Mouse (Mus musculus) cerebellum, postnatal 25 days (tissue): ENCODE measurements around the gene Cspg4.
"Not testable (repeated sequence)": the region's sequence is repeated elsewhere in the genome, so short reads cannot be mapped to it uniquely, and the experiment has no call there.

ENCODE experiments used
- DNase-seq, 2 experiments: peaks; one replicate each; pipeline ENCODE4 v3.0.0; 2021; ENCODE audit warnings: mixed read lengths in 2 of 2

Gene Cspg4

GRCm38 (mm10) chr9:56893313-56893712 lies 28.5 kb downstream of the Cspg4 start:
- no peak for DNase-seq

GRCm38 (mm10) chr9:56894006-56894405 lies 29.2 kb downstream of the Cspg4 start:
- peak in 1 of 2 experiments; percentile 34 for DNase-seq

GRCm38 (mm10) chr9:56896779-56897178 lies 31.9 kb downstream of the Cspg4 start:
- DNase-seq = no peak

- no peak for DNase-seq
Observed at GRCm38 (mm10) chr9:56899409-56899808, 34.6 kb downstream of the Cspg4 start.

- no peak for DNase-seq
Observed at GRCm38 (mm10) chr9:56900060-56900459, 35.2 kb downstream of the Cspg4 start.

GRCm38 (mm10) chr9:56900571-56900970 lies 35.7 kb downstream of the Cspg4 start:
- DNase-seq = no peak

GRCm38 (mm10) chr9:56901187-56901586 lies 36.4 kb downstream of the Cspg4 start:
- DNase-seq = no peak

- no peak for DNase-seq
Observed at GRCm38 (mm10) chr9:56903662-56904061, 38.8 kb downstream of the Cspg4 start.

- DNase-seq = no peak
Observed at GRCm38 (mm10) chr9:56907549-56907948, 42.7 kb downstream of the Cspg4 start.

GRCm38 (mm10) chr9:56909991-56910390 lies 45.2 kb downstream of the Cspg4 start:
- not testable (repeated sequence) for DNase-seq

GRCm38 (mm10) chr9:56911017-56911416 lies 46.2 kb downstream of the Cspg4 start:
- DNase-seq = peak in 1 of 2 experiments; percentile 1

- no peak for DNase-seq
Observed at GRCm38 (mm10) chr9:56913991-56914390, 49.2 kb downstream of the Cspg4 start.

GRCm38 (mm10) chr9:56915116-56915515 lies 50.3 kb downstream of the Cspg4 start:
- no peak for DNase-seq

- DNase-seq = no peak
Observed at GRCm38 (mm10) chr9:56915695-56916410, 51.0 kb downstream of the Cspg4 start.

- DNase-seq = no peak
Observed at GRCm38 (mm10) chr9:56917131-56917530, 52.3 kb downstream of the Cspg4 start.

- DNase-seq = peak; percentile 45 to 62
Observed at GRCm38 (mm10) chr9:56918466-56918865, 53.6 kb downstream of the Cspg4 start.

- no peak for DNase-seq
Observed at GRCm38 (mm10) chr9:56922746-56923145, 57.9 kb downstream of the Cspg4 start.

GRCm38 (mm10) chr9:56923841-56924650 lies 59.2 kb downstream of the Cspg4 start:
- DNase-seq = no peak

GRCm38 (mm10) chr9:56924651-56925027 lies 59.8 kb downstream of the Cspg4 start:
- DNase-seq = peak in 1 of 2 experiments; percentile 47

GRCm38 (mm10) chr9:56925291-56926024 lies 60.6 kb downstream of the Cspg4 start:
- DNase-seq = no peak

GRCm38 (mm10) chr9:56926025-56926360 lies 61.2 kb downstream of the Cspg4 start:
- DNase-seq = no peak

GRCm38 (mm10) chr9:56926387-56926786 lies 61.6 kb downstream of the Cspg4 start:
- no peak for DNase-seq
